Comparison of ENCODE assay signal across 8 mouse cellular contexts in the genomic region with DNA sequence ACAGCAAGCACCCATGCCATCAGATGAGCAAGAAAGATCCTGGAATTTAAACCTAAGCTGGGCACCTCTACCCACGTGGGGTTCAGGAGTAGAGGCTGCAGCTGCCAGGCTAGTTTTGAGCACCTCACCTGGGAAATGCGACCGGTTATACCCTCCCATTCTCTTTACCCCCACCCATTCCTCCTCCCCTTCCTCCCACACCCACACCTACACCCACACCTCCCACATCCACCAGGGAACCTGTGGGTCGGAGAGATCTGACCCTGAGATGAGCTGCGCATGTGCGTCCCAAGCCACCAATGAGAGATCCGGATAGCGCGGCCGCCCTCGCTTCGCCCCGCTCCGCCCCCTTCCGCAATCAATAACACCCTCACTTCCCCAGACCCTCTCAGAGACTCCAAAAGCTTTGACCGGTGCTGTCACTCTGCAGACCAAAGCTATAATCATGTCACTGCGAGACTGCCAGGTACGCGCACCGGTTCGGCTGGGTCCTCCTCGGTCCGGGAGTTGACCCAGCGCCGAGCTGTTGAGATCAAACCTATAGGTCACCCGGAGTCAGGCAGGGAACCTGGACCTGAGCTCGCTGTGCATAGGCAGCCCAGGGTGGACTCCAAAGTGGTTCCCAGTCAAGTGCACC. TPM values are rescaled to one million over a fixed set of nuclear protein-coding genes. Genes with fewer than 3 reads are reported as not detected.
DNase-seq lines count a peak whose midpoint lies in the region; ATAC-seq and TF ChIP-seq lines count a peak whose summit lies in the region.

A gene (plus strand): TSS at position 353 of the 637 bp plus-strand sequence.

- H3K79me2 ChIP-seq in CH12.LX (replicated peaks; ENCODE audit: control insufficient read depth, extremely low read depth, insufficient read depth, poor library complexity, severe bottlenecking): no peaks in the 10 kb centered on the region

- peak; percentile 84 for TF ChIP-seq POLR2A in CH12.LX (IDR thresholded peaks at IDR 0.05; ENCODE audit: low read depth, low read length)

- in situ Hi-C loops in CH12.LX (cut with MboI; ENCODE audit: low pct_ligation_motif_present, low pct_unique_long_range_greater_than_20kb, low sequenced_read_pairs): no loop called here

- TF ChIP-seq CTCF in CH12.LX (conservative IDR thresholded peaks at IDR 0.05 in 1 of 2, IDR thresholded peaks at IDR 0.05 in 1 of 2; ENCODE audit: low read depth in 2 of 2, low read length in 2 of 2): no peak
- peak; percentile 4; the same call in 1 of the 2 replicates for TF ChIP-seq CTCF in liver, embryonic 14.5 days (IDR thresholded peaks at IDR 0.05; ENCODE audit: low read depth)

- peak; percentile 86 for DNase-seq in CH12.LX (ENCODE audit: extremely low read depth)
- peak; percentile 70 for DNase-seq in c-Kit-positive CD71-positive TER-119-positive erythroid progenitor cells, embryonic 14.5 days (ENCODE audit: low spot score)
- DNase-seq in kidney, postnatal 36 days: peak; percentile 93 to 95
- DNase-seq in liver, embryonic 14.5 days (ENCODE audit: low read depth in 3 of 3, low spot score in 3 of 3): peak; percentile 48 to 61 (median 58)
- peak; percentile 76 for DNase-seq in neural tube, embryonic 11.5 days (ENCODE audit: low spot score)

- TF ChIP-seq RAD21 in CH12.LX (IDR thresholded peaks at IDR 0.05; ENCODE audit: low read depth, low read length): no peak

- no peak within 1 kb of the TSS for H3K27ac ChIP-seq in CH12.LX (ENCODE audit: insufficient read depth, low read depth)
- no peak within 1 kb of the TSS for H3K27ac ChIP-seq in forebrain, embryonic 12.5 days
- H3K27ac ChIP-seq in heart, embryonic 16.5 days (ENCODE audit: low read length): peak within 1 kb of the TSS; percentile 43; the same call in 1 of the 2 replicates
- H3K27ac ChIP-seq in liver, embryonic 14.5 days: no peak within 1 kb of the TSS; the same call in 1 of the 2 replicates
- no peak within 1 kb of the TSS for H3K27ac ChIP-seq in neural tube, embryonic 11.5 days (ENCODE audit: low read depth, low read length)
- H3K27ac ChIP-seq in stomach, embryonic 16.5 days (ENCODE audit: low read length): peak within 1 kb of the TSS; percentile 46; the same call in 1 of the 2 replicates

- H3K9me3 ChIP-seq in CH12.LX (replicated peaks; ENCODE audit: low read length): no peaks in the 10 kb centered on the region
- H3K9me3 ChIP-seq in forebrain, embryonic 12.5 days: no peaks in the 10 kb centered on the region
- no peaks in the 10 kb centered on the region for H3K9me3 ChIP-seq in heart, embryonic 16.5 days (replicated peaks; ENCODE audit: control insufficient read depth, low read length)
- no peaks in the 10 kb centered on the region for H3K9me3 ChIP-seq in liver, embryonic 14.5 days (ENCODE audit: control insufficient read depth, low read length)
- H3K9me3 ChIP-seq in neural tube, embryonic 11.5 days (ENCODE audit: control insufficient read depth, low read length): no peaks in the 10 kb centered on the region
- H3K9me3 ChIP-seq in stomach, embryonic 16.5 days (replicated peaks; ENCODE audit: control insufficient read depth, low read length): no peaks in the 10 kb centered on the region

- H3K4me2 ChIP-seq in CH12.LX (ENCODE audit: insufficient read depth, low read depth, poor library complexity, severe bottlenecking): peak within 1 kb of the TSS; percentile 95
- H3K4me2 ChIP-seq in forebrain, embryonic 12.5 days: peak within 1 kb of the TSS; percentile 69
- peak within 1 kb of the TSS; percentile 88 for H3K4me2 ChIP-seq in heart, embryonic 16.5 days (ENCODE audit: low read depth, low read length)
- H3K4me2 ChIP-seq in liver, embryonic 14.5 days (ENCODE audit: low read depth): peak within 1 kb of the TSS; percentile 63
- H3K4me2 ChIP-seq in neural tube, embryonic 11.5 days (ENCODE audit: low read depth): peak within 1 kb of the TSS; percentile 72
- peak within 1 kb of the TSS; percentile 78 for H3K4me2 ChIP-seq in stomach, embryonic 16.5 days (ENCODE audit: low read depth, low read length)

- ATAC-seq in forebrain, embryonic 12.5 days (ENCODE audit: low FRiP score): peak; percentile 90
- peak; percentile 81 for ATAC-seq in heart, embryonic 16.5 days (replicated peaks; ENCODE audit: extremely low read depth, insufficient read depth, low FRiP score)
- peak; percentile 89 for ATAC-seq in liver, embryonic 14.5 days (ENCODE audit: insufficient read depth)
- peak; percentile 71; the same call in 1 of the 2 replicates for ATAC-seq in neural tube, embryonic 11.5 days (ENCODE audit: insufficient read depth, low FRiP score, low TSS enrichment)
- peak; percentile 91 for ATAC-seq in stomach, embryonic 16.5 days (ENCODE audit: insufficient read depth, low FRiP score)

- no peak for TF ChIP-seq EP300 in CH12.LX (IDR thresholded peaks at IDR 0.05; ENCODE audit: low read length)
- no peak for TF ChIP-seq EP300 in liver, embryonic 14.5 days (IDR thresholded peaks at IDR 0.05; ENCODE audit: low read depth)

- H3K27me3 ChIP-seq in CH12.LX (replicated peaks): peaks cover 11% of the 10 kb centered on the region
- 0 out of 2 replicates have a peak, but pooled peaks cover 4% of the 10 kb centered on the region for H3K27me3 ChIP-seq in forebrain, embryonic 12.5 days
- no peaks in the 10 kb centered on the region for H3K27me3 ChIP-seq in heart, embryonic 16.5 days (ENCODE audit: control insufficient read depth, insufficient read depth, low read length)
- H3K27me3 ChIP-seq in liver, embryonic 14.5 days (ENCODE audit: control insufficient read depth, insufficient read depth, low read length): no peaks in the 10 kb centered on the region
- H3K27me3 ChIP-seq in neural tube, embryonic 11.5 days (ENCODE audit: control insufficient read depth, insufficient read depth, low read length): no peaks in the 10 kb centered on the region
- no peaks in the 10 kb centered on the region for H3K27me3 ChIP-seq in stomach, embryonic 16.5 days (ENCODE audit: control insufficient read depth, insufficient read depth, low read length)

- peaks cover 0 to 19% of the 10 kb centered on the region in 2 experiments for H3K36me3 ChIP-seq in CH12.LX (replicated peaks in 1 of 2; ENCODE audit: control insufficient read depth in 1 of 2, insufficient read depth in 1 of 2, low read length in 1 of 2)
- no peaks in the 10 kb centered on the region for H3K36me3 ChIP-seq in forebrain, embryonic 12.5 days (replicated peaks)
- H3K36me3 ChIP-seq in heart, embryonic 16.5 days (ENCODE audit: control insufficient read depth, insufficient read depth): no peaks in the 10 kb centered on the region
- H3K36me3 ChIP-seq in liver, embryonic 14.5 days (replicated peaks; ENCODE audit: control insufficient read depth, insufficient read depth, low read depth): no peaks in the 10 kb centered on the region
- H3K36me3 ChIP-seq in neural tube, embryonic 11.5 days (ENCODE audit: control insufficient read depth, insufficient read depth, low read length): no peaks in the 10 kb centered on the region
- H3K36me3 ChIP-seq in stomach, embryonic 16.5 days (ENCODE audit: control insufficient read depth, insufficient read depth, low read length): no peaks in the 10 kb centered on the region

- 1% methylated on average over 27 of the region's 27 CpGs for WGBS in forebrain, embryonic 12.5 days
- WGBS in heart, embryonic 16.5 days: 2% methylated on average over 27 of the region's 27 CpGs
- WGBS in liver, embryonic 14.5 days (ENCODE audit: insufficient replicate concordance): 2% methylated on average over 27 of the region's 27 CpGs
- under 1% methylated on average over 27 of the region's 27 CpGs for WGBS in neural tube, embryonic 11.5 days
- WGBS in stomach, embryonic 16.5 days: under 1% methylated on average over 27 of the region's 27 CpGs

- peak within 1 kb of the TSS; percentile 68 to 90 (median 69) for H3K4me3 ChIP-seq in CH12.LX (replicated peaks in 1 of 3; ENCODE audit: low read depth in 2 of 3, low read length in 2 of 3, poor library complexity in 1 of 3)
- peak within 1 kb of the TSS; percentile 51 for H3K4me3 ChIP-seq in forebrain, embryonic 12.5 days (replicated peaks)
- H3K4me3 ChIP-seq in heart, embryonic 16.5 days (ENCODE audit: low read length): peak within 1 kb of the TSS; percentile 70
- H3K4me3 ChIP-seq in liver, embryonic 14.5 days (ENCODE audit: insufficient read depth in 1 of 2, low read depth in 2 of 2, low read length in 2 of 2): peak within 1 kb of the TSS; percentile 60 to 65
- peak within 1 kb of the TSS; percentile 53 for H3K4me3 ChIP-seq in neural tube, embryonic 11.5 days (ENCODE audit: low read depth, low read length)
- H3K4me3 ChIP-seq in stomach, embryonic 16.5 days (replicated peaks; ENCODE audit: low read length): peak within 1 kb of the TSS; percentile 64

- H3K9ac ChIP-seq in CH12.LX (ENCODE audit: insufficient read depth, low read depth): peak within 1 kb of the TSS; percentile 89
- peak within 1 kb of the TSS; percentile 59 for H3K9ac ChIP-seq in forebrain, embryonic 12.5 days
- H3K9ac ChIP-seq in heart, embryonic 16.5 days (ENCODE audit: low read length): peak within 1 kb of the TSS; percentile 80
- H3K9ac ChIP-seq in liver, embryonic 14.5 days (replicated peaks): peak within 1 kb of the TSS; percentile 49; the same call in 1 of the 2 replicates
- H3K9ac ChIP-seq in neural tube, embryonic 11.5 days (ENCODE audit: low read length): peak within 1 kb of the TSS; percentile 58
- peak within 1 kb of the TSS; percentile 78 for H3K9ac ChIP-seq in stomach, embryonic 16.5 days (ENCODE audit: low read length)

- dilution Hi-C loops in CH12.LX (cut with MboI; ENCODE audit: extremely low pct_ligation_motif_present, extremely low pct_unique_long_range_greater_than_20kb, low sequenced_read_pairs): no loop called here

- peaks cover 8 to 31% of the 10 kb centered on the region in 2 experiments for H3K4me1 ChIP-seq in CH12.LX (ENCODE audit: control insufficient read depth in 1 of 2, insufficient read depth in 2 of 2)
- H3K4me1 ChIP-seq in forebrain, embryonic 12.5 days: peaks cover 12% of the 10 kb centered on the region
- peaks cover 8% of the 10 kb centered on the region for H3K4me1 ChIP-seq in heart, embryonic 16.5 days (ENCODE audit: control insufficient read depth, insufficient read depth, low read length)
- peaks cover 5 to 17% of the 10 kb centered on the region in 2 experiments for H3K4me1 ChIP-seq in liver, embryonic 14.5 days (replicated peaks; ENCODE audit: control insufficient read depth in 2 of 2, insufficient read depth in 2 of 2, low read length in 1 of 2)
- no peaks in the 10 kb centered on the region; the same call in 1 of the 2 replicates for H3K4me1 ChIP-seq in neural tube, embryonic 11.5 days (ENCODE audit: control insufficient read depth, insufficient read depth, low read length)
- peaks cover 14% of the 10 kb centered on the region for H3K4me1 ChIP-seq in stomach, embryonic 16.5 days (ENCODE audit: control insufficient read depth, insufficient read depth, low read length)

RNA-seq across cellular contexts. Expression of the gene that starts here (rescaled TPM):
- total RNA-seq in CH12.LX (2012; rRNA removed): 4.2 and 5.8 TPM in 2 replicates
- 3.3 and 5.1 TPM in 2 replicates for total RNA-seq in CH12.LX (2014; rRNA removed)
- polyA plus RNA-seq in CH12.LX (2012; ENCODE audit: insufficient read length, low read depth): 4.4 and 5.1 TPM in 2 replicates
- 2.7 and 3.0 TPM in 2 replicates for polyA plus RNA-seq in forebrain, embryonic 12.5 days (2016; fragmentation: Nextera tagmentation; extraction: Ambion mirVana)
- polyA plus RNA-seq in heart, embryonic 16.5 days (2015; fragmentation: Nextera tagmentation; extraction: Ambion mirVana): 4.9 and 6.2 TPM in 2 replicates
- polyA plus RNA-seq in liver, embryonic 14.5 days (2012; rRNA removed): 3.8 and 4.0 TPM in 2 replicates
- polyA plus RNA-seq in liver, embryonic 14.5 days (2014; fragmentation: Nextera tagmentation; extraction: Ambion mirVana): 4.5 and 7.0 TPM in 2 replicates
- 2.9 and 3.9 TPM in 2 replicates for polyA plus RNA-seq in neural tube, embryonic 11.5 days (2014; fragmentation: Nextera tagmentation; extraction: Ambion mirVana)
- 9.9 and 11.7 TPM in 2 replicates for polyA plus RNA-seq in stomach, embryonic 16.5 days (2015; fragmentation: Nextera tagmentation; extraction: Ambion mirVana)

Comparison
In these comparisons a context has a peak if more than half of its experiments do, and no peak if none do; other contexts are left out.
1. H3K27ac ChIP-seq: peak in heart, embryonic 16.5 days (single experiment) and stomach, embryonic 16.5 days (single experiment); none in CH12.LX (single experiment), forebrain, embryonic 12.5 days (single experiment), liver, embryonic 14.5 days (single experiment) and neural tube, embryonic 11.5 days (single experiment).
2. Peak in every context shown above with its lines, with median percentiles within 50 percentile points of each other: DNase-seq, H3K4me2 ChIP-seq, H3K4me3 ChIP-seq, H3K9ac ChIP-seq and ATAC-seq.